Mouse (Mus musculus) lung, postnatal 10 days (tissue): ENCODE results near the gene Coq9.

Experiments
- DNase-seq: peaks from one replicate; pipeline ENCODE4 v3.0.0; 2021

The Coq9 gene

GRCm38 (mm10) chr8:94837662-94838574 lies at the start of gene Coq9, which contains the start of gene Ciapin1:
Gene Coq9, plus strand, starts transcription at chr8:94838321.
Gene Ciapin1, minus strand, starts transcription at chr8:94838358.
- peak; percentile 96 for DNase-seq

GRCm38 (mm10) chr8:94789256-94789955 lies 48.7 kb upstream of the Coq9 start:
- DNase-seq: no peak

- no peak for DNase-seq
Observed at GRCm38 (mm10) chr8:94794368-94794767, 43.8 kb upstream of the Coq9 start.

GRCm38 (mm10) chr8:94794782-94795181 lies 43.3 kb upstream of the Coq9 start:
- no peak for DNase-seq

- DNase-seq: peak; percentile 52
Observed at GRCm38 (mm10) chr8:94800278-94800968, 37.7 kb upstream of the Coq9 start.

GRCm38 (mm10) chr8:94801293-94802095 lies 36.6 kb upstream of the Coq9 start:
- DNase-seq: peak; percentile 75

- no peak for DNase-seq
Observed at GRCm38 (mm10) chr8:94802375-94802774, 35.7 kb upstream of the Coq9 start.

GRCm38 (mm10) chr8:94803551-94803950 lies 34.6 kb upstream of the Coq9 start:
- no peak for DNase-seq

GRCm38 (mm10) chr8:94804546-94805340 lies 33.4 kb upstream of the Coq9 start:
- no peak for DNase-seq

- no peak for DNase-seq
Observed at GRCm38 (mm10) chr8:94805811-94806210, 32.3 kb upstream of the Coq9 start.

GRCm38 (mm10) chr8:94807506-94807905 lies 30.6 kb upstream of the Coq9 start:
- no peak for DNase-seq

- no peak for DNase-seq
Observed at GRCm38 (mm10) chr8:94808372-94808771, 29.7 kb upstream of the Coq9 start.

- DNase-seq: no peak
Observed at GRCm38 (mm10) chr8:94810153-94810552, 28.0 kb upstream of the Coq9 start, which contains the start of gene Ccl17. Gene Ccl17, plus strand, starts transcription at chr8:94810453.

- DNase-seq: no peak
Observed at GRCm38 (mm10) chr8:94810855-94811254, 27.3 kb upstream of the Coq9 start.

GRCm38 (mm10) chr8:94811654-94812053 lies 26.5 kb upstream of the Coq9 start:
- no peak for DNase-seq

GRCm38 (mm10) chr8:94812645-94813098 lies 25.4 kb upstream of the Coq9 start:
- DNase-seq: peak; percentile 90

GRCm38 (mm10) chr8:94814556-94814955 lies 23.6 kb upstream of the Coq9 start:
- DNase-seq: peak; percentile 47

GRCm38 (mm10) chr8:94817933-94818332 lies 20.2 kb upstream of the Coq9 start:
- no peak for DNase-seq

GRCm38 (mm10) chr8:94819671-94820179 lies 18.4 kb upstream of the Coq9 start:
- no peak for DNase-seq

GRCm38 (mm10) chr8:94820553-94820952 lies 17.6 kb upstream of the Coq9 start:
- DNase-seq: no peak

GRCm38 (mm10) chr8:94821381-94821780 lies 16.7 kb upstream of the Coq9 start:
- no peak for DNase-seq
